27 mouse cellular contexts compared by ENCODE assay signal in the genomic region with DNA sequence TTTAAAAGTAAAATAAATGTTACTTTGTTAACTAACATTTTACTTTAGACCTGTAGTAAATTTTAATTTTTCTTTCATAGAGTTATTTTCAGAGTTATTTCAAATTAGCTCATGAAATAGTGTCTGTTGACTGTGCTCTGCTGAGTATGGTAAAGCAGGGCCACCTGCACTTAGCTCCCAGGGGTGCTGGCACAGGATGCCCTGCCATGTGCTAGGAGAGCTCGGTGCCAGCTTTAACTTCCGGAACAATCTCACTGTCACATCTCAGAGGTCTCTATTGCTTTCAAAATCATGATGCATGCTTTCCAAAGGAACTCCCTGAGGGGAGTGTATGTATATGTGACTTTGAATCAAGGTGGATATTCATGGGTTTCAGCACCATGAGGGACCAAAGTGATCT.
"Had no signal": no experiment of that assay in that cellular context is flagged by ENCODE, and none has a peak within 500 bp of the region (broad histone marks: within the 10 kb centered on the region; RNA-seq: fewer than 3 reads in every experiment).

No protein-coding gene starts in this region.

- DNase-seq: gastrocnemius, adult 2 months; gastrocnemius, postnatal 10 days; gastrocnemius, postnatal 25 days; heart, postnatal 10 days; heart, postnatal 4 days; kidney, adult 18-20 months; kidney, adult 8-10 months; kidney, postnatal 10 days; kidney, postnatal 25 days; kidney, postnatal 4 days; liver; liver, embryonic 13.5 days; liver, postnatal 0 days had no signal

- H3K4me3 ChIP-seq: gastrocnemius, adult 2 months; heart, embryonic 10.5 days; heart, embryonic 12.5 days; hindbrain, embryonic 10.5 days; hindbrain, embryonic 12.5 days; intestine, embryonic 15.5 days; layer of hippocampus, adult 2 months; left cerebral cortex, adult 2 months; limb, embryonic 10.5 days; limb, embryonic 12.5 days; liver, embryonic 13.5 days; liver, embryonic 15.5 days had no signal

- ATAC-seq: hindbrain, embryonic 16.5 days; inflammation-experienced regulatory T-cells, adult 6 months; intestine, embryonic 15.5 days; intestine, postnatal 0 days; liver, postnatal 0 days had no signal

- H3K9ac ChIP-seq: heart, embryonic 12.5 days; hindbrain, embryonic 12.5 days; hindbrain, embryonic 14.5 days; intestine, embryonic 15.5 days; limb, embryonic 12.5 days; liver, embryonic 13.5 days; liver, embryonic 15.5 days; liver, postnatal 0 days had no signal

- H3K27ac ChIP-seq: gastrocnemius, adult 2 months; heart, embryonic 10.5 days; hindbrain, embryonic 10.5 days; hindbrain, embryonic 12.5 days; hindbrain, embryonic 14.5 days; intestine, embryonic 15.5 days; layer of hippocampus, adult 2 months; left cerebral cortex, adult 2 months; limb, embryonic 10.5 days; limb, embryonic 12.5 days; liver, embryonic 13.5 days; liver, embryonic 15.5 days had no signal

- H3K27me3 ChIP-seq: heart, embryonic 12.5 days; hindbrain, embryonic 12.5 days; intestine, embryonic 15.5 days; limb, embryonic 12.5 days; liver, embryonic 13.5 days; liver, embryonic 15.5 days had no signal

- H3K4me1 ChIP-seq: heart, embryonic 10.5 days; hindbrain, embryonic 10.5 days; hindbrain, embryonic 12.5 days; intestine, embryonic 15.5 days; limb, embryonic 10.5 days; limb, embryonic 12.5 days; liver, embryonic 13.5 days; liver, embryonic 15.5 days had no signal
